Mouse (Mus musculus): ENCODE results near the gene Sectm1a. TPM values are rescaled to one million over a fixed set of nuclear protein-coding genes. Genes with fewer than 3 reads are reported as not detected.

The Sectm1a gene
- 0.76 and 1.1 TPM in 2 replicates for polyA plus RNA-seq (2015; fragmentation: Nextera tagmentation; extraction: Ambion mirVana)

GRCm38 (mm10) chr11:121081120-121081519, at the start of gene Sectm1a:
Gene Sectm1a (minus strand): TSS chr11:121081220.

GRCm38 (mm10) chr11:121118577-121118976, 37.6 kb upstream of the Sectm1a start, which contains the start of gene Tex19.2:
Gene Tex19.2 (minus strand): TSS chr11:121118677.

GRCm38 (mm10) chr11:121063379-121063778, 17.6 kb downstream of the Sectm1a start, which contains the start of gene Sectm1b:
Gene Sectm1b (minus strand): TSS chr11:121063569.

GRCm38 (mm10) chr11:121039302-121039701, 41.7 kb downstream of the Sectm1a start, which contains the start of gene Cd7:
Gene Cd7 (minus strand): TSS chr11:121039418.

Other genes with a start within 250 kb of the Sectm1a start
- gene Ccdc57, start 148.3 kb downstream of the Sectm1a start, polyA plus RNA-seq (2015; fragmentation: Nextera tagmentation; extraction: Ambion mirVana), result 4.1 and 6.3 TPM in 2 replicates
- 10.1 and 11.9 TPM in 2 replicates for gene Slc16a3, start 132.7 kb downstream of the Sectm1a start, polyA plus RNA-seq (2015; fragmentation: Nextera tagmentation; extraction: Ambion mirVana)
- gene Csnk1d, start 89.9 kb downstream of the Sectm1a start, polyA plus RNA-seq (2015; fragmentation: Nextera tagmentation; extraction: Ambion mirVana), result 53.8 and 75.9 TPM in 2 replicates
- 0.73 and 0.98 TPM in 2 replicates for gene Cd7, start 41.8 kb downstream of the Sectm1a start, polyA plus RNA-seq (2015; fragmentation: Nextera tagmentation; extraction: Ambion mirVana)
- gene Sectm1b, start 17.7 kb downstream of the Sectm1a start, polyA plus RNA-seq (2015; fragmentation: Nextera tagmentation; extraction: Ambion mirVana), result 1.3 TPM in 1 of 2 replicates, not detected in the other
- 0.16 TPM in 1 of 2 replicates, not detected in the other for gene Tex19.2, start 37.5 kb upstream of the Sectm1a start, polyA plus RNA-seq (2015; fragmentation: Nextera tagmentation; extraction: Ambion mirVana)
- not detected in 2 replicates for gene Tex19.1, start 64.9 kb upstream of the Sectm1a start, polyA plus RNA-seq (2015; fragmentation: Nextera tagmentation; extraction: Ambion mirVana)
- gene Uts2r, start 79.1 kb upstream of the Sectm1a start, polyA plus RNA-seq (2015; fragmentation: Nextera tagmentation; extraction: Ambion mirVana), result 0.09 TPM in 1 of 2 replicates, not detected in the other
- gene Hexdc, start 123.2 kb upstream of the Sectm1a start, polyA plus RNA-seq (2015; fragmentation: Nextera tagmentation; extraction: Ambion mirVana), result 6.9 and 7.4 TPM in 2 replicates
- 29.3 and 40.0 TPM in 2 replicates for gene Ogfod3, start 123.5 kb upstream of the Sectm1a start, polyA plus RNA-seq (2015; fragmentation: Nextera tagmentation; extraction: Ambion mirVana)
- gene Cybc1, start 148.1 kb upstream of the Sectm1a start, polyA plus RNA-seq (2015; fragmentation: Nextera tagmentation; extraction: Ambion mirVana), result 22.0 and 26.4 TPM in 2 replicates
- 13.6 and 15.3 TPM in 2 replicates for gene Narf, start 156.0 kb upstream of the Sectm1a start, polyA plus RNA-seq (2015; fragmentation: Nextera tagmentation; extraction: Ambion mirVana)
- 4.8 and 5.8 TPM in 2 replicates for gene Foxk2, start 178.8 kb upstream of the Sectm1a start, polyA plus RNA-seq (2015; fragmentation: Nextera tagmentation; extraction: Ambion mirVana)

All from adrenal gland, postnatal 0 days (tissue).